Mouse (Mus musculus) kidney, adult 2 months (tissue): ENCODE data around the gene Galnt3.

Experiments
- CTCF ChIP-seq: fragments of 200-500 bp; conservative IDR thresholded peaks from 2 replicates; pipeline ENCODE4 v1.5.1; 2011; ENCODE audit warnings: low read depth, mild to moderate bottlenecking, control low read depth, low read length, moderate library complexity, mixed read lengths; ENCODE audit not compliant: insufficient read depth, insufficient read length
- POLR2A ChIP-seq: fragments of 200-500 bp; IDR thresholded peaks from one replicate; pipeline ENCODE4 v1.6.1; 2011; ENCODE audit warnings: low read depth, low read length, control low read depth

GRCm38 (mm10) chr2:66148654-66149230 lies 23.9 kb upstream of the Galnt3 start:
- TF ChIP-seq CTCF (no peak), POLR2A (no peak)
